Comparison of ENCODE assay signal across 13 mouse cellular contexts in genomic region chr4:32161871-32162656, GRCm38 (mm10).
A peak's percentile ranks its signal among the peaks of the same experiment; 100 is the strongest.
DNase-seq lines count a peak whose midpoint lies in the region; ATAC-seq and TF ChIP-seq lines count a peak whose summit lies in the region.
"Had no signal": no experiment of that assay in that cellular context is flagged by ENCODE, and none has a peak within 500 bp of the region (broad histone marks: within the 10 kb centered on the region; RNA-seq: fewer than 3 reads in every experiment).

No protein-coding gene starts in this region.

- no peak for TF ChIP-seq POLR2A in thymus, adult 2 months (IDR thresholded peaks at IDR 0.05; ENCODE audit: control insufficient read depth, extremely low read depth, insufficient read depth, low read length, poor library complexity)

- H3K4me3 ChIP-seq in thymus, adult 2 months (ENCODE audit: control insufficient read depth, insufficient read depth, low read length) = no peak overlapping the region
- H3K4me3 ChIP-seq in hindbrain, postnatal 0 days (ENCODE audit: low read length) = no peak overlapping the region
- no peak overlapping the region for H3K4me3 ChIP-seq in kidney, embryonic 15.5 days (replicated peaks)
- H3K4me3 ChIP-seq: erythroblast, embryonic 14.5 days had no signal

- H3K9me3 ChIP-seq in hindbrain, postnatal 0 days (ENCODE audit: low read length) = no peaks in the 10 kb centered on the region
- no peaks in the 10 kb centered on the region for H3K9me3 ChIP-seq in kidney, embryonic 15.5 days (replicated peaks)

- no peak overlapping the region; the same call in 1 of the 2 replicates for H3K4me2 ChIP-seq in hindbrain, postnatal 0 days (ENCODE audit: low read depth, low read length)
- H3K4me2 ChIP-seq in kidney, embryonic 15.5 days = no peak overlapping the region

- H3K27ac ChIP-seq in thymus, adult 2 months (ENCODE audit: control insufficient read depth, insufficient read depth, low read length) = peak overlapping the region; percentile 23; the same call in 1 of the 2 replicates
- H3K27ac ChIP-seq in hindbrain, postnatal 0 days = no peak overlapping the region
- no peak overlapping the region for H3K27ac ChIP-seq in kidney, embryonic 15.5 days
- H3K27ac ChIP-seq: stomach, postnatal 0 days had no signal

- intact Hi-C loops in left cerebral cortex, postnatal 14 days (cut with DNase I) = no loop called here

- DNase-seq in CD4-positive, CD25-positive, alpha-beta regulatory T cell, adult 2 months (ENCODE audit: low read depth, low spot score) = peak; percentile 34
- no peak for DNase-seq in thymus, adult 2 months
- no peak for DNase-seq in thymus, adult 18-20 months
- peak; percentile 39 for DNase-seq in hindbrain, postnatal 0 days (ENCODE audit: low spot score)
- DNase-seq in gastrocnemius, postnatal 10 days = no peak
- DNase-seq in left cerebral cortex, postnatal 14 days (ENCODE audit: low spot score in 2 of 2) = no peak
- DNase-seq: cerebellum, adult 9-10 months; kidney, postnatal 10 days; layer of hippocampus, postnatal 36 days had no signal

- 75% methylated on average over 10 of the region's 10 CpGs for WGBS in thymus, adult 2 months
- 36% methylated on average over 10 of the region's 10 CpGs for WGBS in hindbrain, postnatal 0 days
- WGBS in kidney, embryonic 15.5 days = 55% methylated on average over 10 of the region's 10 CpGs

- H3K4me1 ChIP-seq in thymus, adult 2 months (replicated peaks; ENCODE audit: control insufficient read depth, insufficient read depth, low read length) = peaks cover 66% of the 10 kb centered on the region
- peaks cover 9% of the 10 kb centered on the region; the same call in 1 of the 2 replicates for H3K4me1 ChIP-seq in hindbrain, postnatal 0 days (ENCODE audit: insufficient read depth, low read length)
- peaks cover 13% of the 10 kb centered on the region; the same call in 1 of the 2 replicates for H3K4me1 ChIP-seq in kidney, embryonic 15.5 days

- no peaks in the 10 kb centered on the region for H3K27me3 ChIP-seq in thymus, adult 2 months (ENCODE audit: control insufficient read depth, insufficient read depth, low read length)
- no peaks in the 10 kb centered on the region for H3K27me3 ChIP-seq in hindbrain, postnatal 0 days (ENCODE audit: insufficient read depth, low read length)
- H3K27me3 ChIP-seq in kidney, embryonic 15.5 days = no peaks in the 10 kb centered on the region

- H3K9ac ChIP-seq in hindbrain, postnatal 0 days (replicated peaks; ENCODE audit: low read length) = no peak overlapping the region
- no peak overlapping the region for H3K9ac ChIP-seq in kidney, embryonic 15.5 days

- no peaks in the 10 kb centered on the region for H3K36me3 ChIP-seq in thymus, adult 2 months (ENCODE audit: control insufficient read depth, insufficient read depth, low read length)
- H3K36me3 ChIP-seq in hindbrain, postnatal 0 days (ENCODE audit: insufficient read depth, low read length) = no peaks in the 10 kb centered on the region
- no peaks in the 10 kb centered on the region for H3K36me3 ChIP-seq in kidney, embryonic 15.5 days

- no peak for ATAC-seq in CD4-positive, CD25-positive, alpha-beta regulatory T cell, adult 4 months
- ATAC-seq in hindbrain, postnatal 0 days = no peak
- ATAC-seq in kidney, embryonic 15.5 days (replicated peaks; ENCODE audit: low FRiP score) = no peak

- TF ChIP-seq CTCF in thymus, adult 2 months (IDR thresholded peaks at IDR 0.05; ENCODE audit: borderline replicate concordance, control insufficient read depth, extremely low read depth, insufficient read depth, low read length, poor library complexity) = no peak
- no peak for TF ChIP-seq CTCF in hindbrain, postnatal 0 days (IDR thresholded peaks at IDR 0.05; ENCODE audit: low read depth)

Comparison
In these comparisons a context has a peak if more than half of its experiments do, and no peak if none do; other contexts are left out.
1. DNase-seq: peak in CD4-positive, CD25-positive, alpha-beta regulatory T cell, adult 2 months (single experiment) and hindbrain, postnatal 0 days (single experiment); none in thymus, adult 2 months (single experiment), thymus, adult 18-20 months (0 of 2), gastrocnemius, postnatal 10 days (single experiment) and left cerebral cortex, postnatal 14 days (0 of 2).